Mouse (Mus musculus): ENCODE results near the gene Nynrin.

Gene Nynrin

GRCm38 (mm10) chr14:55840853-55841366, 12.9 kb upstream of the Nynrin start:
- DNase-seq (ENCODE audit: low spot score in 2 of 2) = no peak

DNA sequence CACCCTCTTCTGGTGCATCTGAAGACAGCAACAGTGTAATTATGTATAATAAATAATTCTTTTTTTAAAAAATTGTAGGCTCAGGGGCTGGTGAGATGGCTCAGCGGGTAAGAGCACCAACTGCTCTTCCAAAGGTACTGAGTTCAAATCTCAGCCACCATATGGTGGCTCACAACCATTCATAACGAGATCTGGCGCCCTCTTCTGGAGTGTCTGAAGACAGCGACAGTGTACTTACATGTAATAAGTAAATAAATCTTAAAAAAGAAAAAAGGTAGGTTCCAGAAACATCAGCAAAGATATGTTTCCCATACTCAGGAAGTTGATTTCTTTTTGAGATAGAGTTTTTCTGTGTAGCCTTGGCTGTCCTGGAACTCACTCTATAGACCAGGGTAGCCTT, 11.0 kb upstream of the Nynrin start:
- DNase-seq (ENCODE audit: low spot score in 2 of 2) = no peak

DNA sequence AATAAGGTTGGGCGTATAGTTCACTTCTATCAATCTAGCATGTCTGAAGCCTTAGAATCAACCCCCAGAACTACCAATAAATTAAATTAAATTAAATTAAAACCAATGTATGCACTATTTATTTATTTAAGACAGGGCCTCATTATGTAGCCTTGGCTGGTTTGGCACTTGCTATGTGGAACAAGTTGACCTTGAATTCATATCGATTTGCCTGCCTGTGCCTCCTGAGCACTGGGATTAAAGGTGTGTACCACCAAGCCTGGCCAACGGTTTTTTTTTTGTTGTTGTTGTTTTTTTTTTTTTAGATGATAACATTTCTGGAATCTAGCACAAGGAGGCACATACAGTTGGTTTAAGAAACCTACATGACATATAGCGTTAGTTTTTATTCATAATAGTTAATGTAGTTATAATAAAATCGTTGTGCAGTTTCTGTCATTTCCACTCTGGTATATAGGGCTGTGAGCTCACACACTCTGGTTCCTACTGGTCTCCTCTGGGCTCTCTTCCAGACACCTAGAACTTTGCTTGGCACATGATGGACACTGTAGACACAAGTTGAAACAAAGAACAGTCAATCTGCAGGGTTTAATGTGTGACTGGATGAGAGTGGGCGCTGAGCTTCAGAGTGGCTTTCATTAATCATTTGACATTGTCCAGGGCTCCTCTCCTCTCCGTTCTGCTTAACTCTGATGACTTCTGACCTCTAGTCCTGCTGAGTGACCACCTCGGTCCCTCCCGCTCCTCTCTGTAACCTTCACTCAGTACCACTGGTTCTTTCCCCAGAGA, 8.1 kb upstream of the Nynrin start:
- no peak for DNase-seq (ENCODE audit: low spot score in 2 of 2)

GRCm38 (mm10) chr14:55850885-55851284, 2.9 kb upstream of the Nynrin start:
- no peak for DNase-seq (ENCODE audit: low spot score in 2 of 2)

DNA sequence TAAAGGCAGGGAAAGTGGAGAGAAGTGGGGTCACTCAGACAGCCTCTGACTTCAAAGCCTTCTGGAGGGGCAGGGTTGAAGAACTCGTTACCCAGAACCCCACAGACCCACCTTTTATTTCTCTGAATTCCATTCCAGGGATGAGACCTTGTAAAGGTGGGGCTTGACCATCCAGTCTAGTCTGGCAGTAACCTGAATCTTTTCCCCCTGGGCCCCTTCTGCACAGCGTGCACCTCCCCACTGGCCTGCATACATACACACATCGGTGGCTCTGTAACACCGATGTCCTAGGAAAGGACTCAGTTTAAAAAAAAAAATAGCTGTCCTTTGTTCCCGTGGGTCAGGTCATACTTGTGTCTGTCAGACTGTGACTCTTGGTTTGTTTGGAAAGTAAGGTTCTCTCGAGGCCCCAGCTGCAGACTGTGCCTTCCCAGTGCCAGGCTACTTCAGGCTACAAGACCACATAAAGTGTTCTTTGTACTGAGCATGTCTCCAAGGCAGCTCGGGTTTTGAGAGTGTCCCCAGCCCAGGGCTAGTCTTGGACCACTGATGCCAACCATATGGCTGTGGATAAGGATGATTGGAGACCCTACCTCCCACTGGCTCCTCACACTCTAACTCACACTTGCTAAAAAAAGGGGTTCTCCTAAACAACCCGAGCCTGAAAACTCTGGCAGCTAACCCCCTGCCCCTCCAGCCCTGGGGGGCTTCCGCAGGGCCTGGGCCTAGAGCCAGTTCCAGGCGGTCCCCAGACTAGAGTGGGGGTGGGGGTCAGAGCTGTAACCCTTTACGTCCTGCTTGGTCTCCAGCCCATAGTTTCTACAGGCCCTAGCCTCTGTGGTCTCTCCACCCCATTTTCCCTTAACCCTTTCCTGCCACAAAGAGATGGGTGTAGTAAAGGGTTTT, 911 bp upstream of the Nynrin start:
- DNase-seq (ENCODE audit: low spot score in 2 of 2) = no peak

DNA sequence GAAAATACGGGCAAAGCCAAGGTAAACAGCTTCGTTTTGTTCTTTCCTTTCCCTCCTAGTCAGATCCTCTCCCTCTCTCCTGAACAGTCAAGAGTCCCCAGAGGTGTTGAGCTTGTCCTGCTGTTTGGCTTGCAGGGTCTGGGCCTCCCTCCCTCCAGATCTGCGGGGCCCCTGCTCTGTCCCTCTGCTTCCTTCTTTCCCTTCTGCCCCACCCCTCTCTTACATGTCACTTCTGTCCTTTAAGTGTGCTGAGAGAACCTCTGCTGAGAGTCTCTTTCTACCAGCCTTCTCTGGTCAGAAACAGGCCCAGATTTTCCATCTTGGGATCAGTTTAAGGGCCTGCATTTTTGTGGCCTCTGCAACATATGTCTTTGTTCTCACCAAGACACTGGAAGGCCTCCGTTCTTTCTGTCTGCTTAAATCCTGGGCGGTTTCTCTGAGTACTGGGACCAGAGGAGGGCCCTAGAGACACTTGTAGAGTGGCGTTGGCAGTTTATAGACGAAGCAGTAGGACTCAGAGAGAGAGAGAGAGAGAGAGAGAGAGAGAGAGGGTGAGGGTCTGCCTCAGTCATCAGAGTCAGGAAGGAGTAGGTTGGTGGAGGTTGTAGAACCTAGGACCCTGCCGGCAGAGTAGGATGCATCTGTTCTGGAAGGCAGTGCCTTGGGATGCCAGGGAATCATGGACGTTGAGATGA, 743 bp downstream of the Nynrin start:
- no peak for DNase-seq (ENCODE audit: low spot score in 2 of 2)

- DNase-seq (ENCODE audit: low spot score in 2 of 2) = no peak
Observed at GRCm38 (mm10) chr14:55855101-55855561, 1.3 kb downstream of the Nynrin start.

- DNase-seq (ENCODE audit: low spot score in 2 of 2) = no peak
Observed at GRCm38 (mm10) chr14:55857588-55857987, 3.8 kb downstream of the Nynrin start.

DNA sequence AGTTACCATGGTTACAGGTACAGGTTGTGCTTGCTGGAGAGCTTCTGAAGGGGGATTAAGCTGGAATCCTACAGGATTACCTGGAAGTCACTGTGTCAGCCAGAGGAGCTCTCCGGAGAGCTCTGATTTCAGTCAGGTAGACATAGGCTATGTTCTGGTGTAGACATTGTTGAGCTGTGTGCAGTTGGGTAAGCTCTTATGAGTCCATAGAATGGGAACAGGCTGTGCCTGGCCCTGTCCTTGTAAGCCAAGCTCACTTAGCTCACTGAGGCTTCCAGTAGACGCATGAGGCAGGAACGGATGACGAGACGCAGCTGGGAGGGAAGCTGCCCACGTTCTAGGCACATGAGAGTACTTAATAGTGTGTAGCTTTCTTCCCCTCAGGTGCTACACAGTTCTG, 8.4 kb downstream of the Nynrin start:
- no peak for DNase-seq (ENCODE audit: low spot score in 2 of 2)

GRCm38 (mm10) chr14:55862970-55863369, 9.2 kb downstream of the Nynrin start:
- DNase-seq (ENCODE audit: low spot score in 2 of 2) = no peak

- peak in 1 of 2 experiments; percentile 48 for DNase-seq (ENCODE audit: low spot score in 2 of 2)
Observed at GRCm38 (mm10) chr14:55863773-55864172, 10.0 kb downstream of the Nynrin start.

DNA sequence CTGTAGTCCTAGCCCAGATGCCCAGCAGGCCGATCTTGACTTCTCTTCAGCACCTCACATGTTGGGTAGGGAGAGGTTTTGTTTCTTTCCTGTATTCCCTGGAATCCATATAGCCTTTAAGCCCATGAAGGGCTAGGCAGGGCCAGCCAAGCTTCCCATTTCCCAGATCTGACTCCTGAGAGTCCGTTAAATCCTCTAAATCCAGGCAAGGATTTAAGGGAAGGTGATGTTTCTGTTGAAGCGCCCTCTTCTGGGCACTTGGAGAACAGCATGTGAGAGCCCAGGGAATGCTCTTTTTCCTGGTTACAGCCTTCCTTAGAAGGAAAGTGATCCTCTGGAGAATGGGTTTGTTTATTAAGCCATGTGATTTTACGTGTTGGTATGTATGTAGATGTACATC, 13.2 kb downstream of the Nynrin start:
- peak in 1 of 2 experiments; percentile 48 for DNase-seq (ENCODE audit: low spot score in 2 of 2)

DNA sequence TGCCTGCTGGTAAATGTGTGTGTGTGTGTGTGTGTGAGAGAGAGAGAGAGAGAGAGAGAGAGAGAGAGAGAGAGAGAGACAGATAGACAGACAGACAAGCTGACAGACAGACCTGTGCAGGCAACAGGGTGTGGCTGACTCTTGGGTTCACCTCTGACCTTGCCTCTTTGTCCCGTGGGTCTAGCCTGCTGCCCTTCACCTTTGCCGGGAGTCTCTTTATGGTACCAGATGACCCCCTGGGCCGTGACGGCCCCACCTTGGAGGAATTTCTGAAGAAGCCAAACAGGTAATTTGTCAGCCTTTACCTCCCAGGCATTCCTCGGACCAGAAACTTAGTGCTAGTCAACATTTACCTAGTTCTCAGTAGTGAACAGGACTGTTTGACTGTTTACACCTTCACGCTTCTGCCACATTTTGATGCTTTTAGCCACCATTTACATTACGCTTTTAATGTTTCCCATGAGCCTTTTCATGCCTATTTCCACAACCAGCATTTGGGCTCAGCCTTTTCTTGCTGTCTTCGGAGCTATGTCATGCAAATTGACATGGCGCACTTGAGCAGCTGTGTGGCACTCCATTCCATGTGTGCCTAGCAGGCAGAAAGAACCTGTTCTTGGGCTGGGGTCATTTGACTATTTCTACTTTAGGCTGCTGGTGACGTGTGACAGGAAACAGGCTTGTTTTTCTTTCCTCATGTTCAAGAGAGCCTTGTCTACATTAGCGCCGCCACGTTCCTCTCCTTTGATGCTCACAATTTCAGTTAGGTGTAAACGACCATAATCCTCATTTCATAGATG, 14.6 kb downstream of the Nynrin start:
- no peak for DNase-seq (ENCODE audit: low spot score in 2 of 2)

- no peak for DNase-seq (ENCODE audit: low spot score in 2 of 2)
Observed at GRCm38 (mm10) chr14:55869538-55869937, 15.7 kb downstream of the Nynrin start.

GRCm38 (mm10) chr14:55872039-55872438, 18.2 kb downstream of the Nynrin start:
- DNase-seq (ENCODE audit: low spot score in 2 of 2) = no peak

DNA sequence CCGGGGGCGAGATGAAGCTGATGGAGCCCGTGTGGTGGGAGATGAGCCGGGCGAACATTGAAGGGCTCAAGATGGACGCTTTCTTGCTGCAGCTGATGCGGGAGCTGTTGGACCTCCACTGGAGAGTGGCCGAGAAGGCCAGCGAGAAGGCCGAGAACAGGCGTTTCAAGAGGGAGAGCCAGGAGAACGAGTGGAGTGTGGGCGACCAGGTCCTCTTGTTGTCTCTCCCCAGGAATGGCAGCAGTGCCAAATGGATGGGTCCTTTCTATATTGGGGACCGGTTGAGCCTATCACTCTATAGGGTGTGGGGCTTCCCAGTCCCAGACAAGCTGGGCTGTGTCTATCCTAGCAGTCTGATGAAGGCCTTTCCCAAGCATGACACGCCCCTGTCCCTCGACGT, 18.7 kb downstream of the Nynrin start:
- no peak for DNase-seq (ENCODE audit: low spot score in 2 of 2)

GRCm38 (mm10) chr14:55873242-55873713, 19.5 kb downstream of the Nynrin start:
- no peak for DNase-seq (ENCODE audit: low spot score in 2 of 2)

- DNase-seq (ENCODE audit: low spot score in 2 of 2) = peak; percentile 55 to 69
Observed at GRCm38 (mm10) chr14:55873714-55874683, 20.2 kb downstream of the Nynrin start.

- no peak for DNase-seq (ENCODE audit: low spot score in 2 of 2)
Observed at GRCm38 (mm10) chr14:55877469-55878315, 23.9 kb downstream of the Nynrin start.

Data from frontal cortex, postnatal 25 days (tissue).